Mouse (Mus musculus) testis, adult 2 months (tissue): ENCODE data around the gene Zfp706.

Experiments
- CTCF ChIP-seq: fragments of 200-500 bp; IDR thresholded peaks from 2 replicates; pipeline ENCODE4 v1.5.1; 2012; ENCODE audit warnings: low read depth, mild to moderate bottlenecking, inconsistent platforms, low read length, moderate library complexity; ENCODE audit not compliant: control insufficient read depth, insufficient read depth, insufficient replicate concordance
- POLR2A ChIP-seq: fragments of 200-500 bp; IDR thresholded peaks from 2 replicates; pipeline ENCODE4 v1.6.1; 2012; ENCODE audit warnings: low read depth, mild to moderate bottlenecking, inconsistent platforms, low read length, moderate library complexity; ENCODE audit not compliant: control insufficient read depth

- no peak for TF ChIP-seq CTCF
- no peak for TF ChIP-seq POLR2A
Observed at GRCm38 (mm10) chr15:37026458-37026857, 18.9 kb upstream of the Zfp706 start.
